Mouse (Mus musculus): ENCODE results near the gene Usp2. TPM values are rescaled to one million over a fixed set of nuclear protein-coding genes. Genes with fewer than 3 reads are reported as not detected.

Usp2 gene
- total and polyA plus RNA-seq, 3 experiments, result 2.1 to 2.3 (median 2.2) TPM

DNA sequence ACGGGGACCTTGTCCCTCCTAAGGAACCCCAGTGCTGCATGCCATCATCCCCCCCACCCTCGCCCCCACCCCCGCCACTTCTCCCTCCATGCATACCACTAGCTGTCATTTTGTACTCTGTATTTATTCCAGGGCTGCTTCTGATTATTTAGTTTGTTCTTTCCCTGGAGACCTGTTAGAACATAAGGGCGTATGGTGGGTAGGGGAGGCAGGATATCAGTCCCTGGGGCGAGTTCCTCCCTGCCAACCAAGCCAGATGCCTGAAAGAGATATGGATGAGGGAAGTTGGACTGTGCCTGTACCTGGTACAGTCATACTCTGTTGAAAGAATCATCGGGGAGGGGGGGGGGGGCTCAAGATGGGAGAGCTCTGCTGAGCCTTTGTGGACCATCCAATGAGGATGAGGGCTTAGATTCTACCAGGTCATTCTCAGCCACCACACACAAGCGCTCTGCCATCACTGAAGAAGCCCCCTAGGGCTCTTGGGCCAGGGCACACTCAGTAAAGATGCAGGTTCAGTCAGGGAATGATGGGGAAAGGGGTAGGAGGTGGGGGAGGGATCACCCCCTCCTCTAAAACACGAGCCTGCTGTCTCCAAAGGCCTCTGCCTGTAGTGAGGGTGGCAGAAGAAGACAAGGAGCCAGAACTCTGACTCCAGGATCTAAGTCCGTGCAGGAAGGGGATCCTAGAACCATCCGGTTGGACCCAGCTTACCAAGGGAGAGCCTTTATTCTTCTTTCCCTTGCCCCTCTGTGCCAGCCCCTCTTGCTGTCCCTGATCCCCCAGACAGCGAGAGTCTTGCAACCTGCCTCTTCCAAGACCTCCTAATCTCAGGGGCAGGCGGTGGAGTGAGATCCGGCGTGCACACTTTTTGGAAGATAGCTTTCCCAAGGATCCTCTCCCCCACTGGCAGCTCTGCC lies 19.0 kb upstream of the Usp2 start:
- Histone ChIP-seq H3K9ac (ENCODE audit: insufficient read depth, low read depth) (no peak overlapping the region), H3K4me1 (ENCODE audit: control insufficient read depth in 1 of 2, insufficient read depth in 2 of 2) (no peaks in the 10 kb centered on the region), H3K4me2 (ENCODE audit: insufficient read depth, low read depth, poor library complexity, severe bottlenecking) (no peak overlapping the region), H3K9me3 (replicated peaks; ENCODE audit: low read length) (no peaks in the 10 kb centered on the region), H3K36me3 (replicated peaks in 1 of 2; ENCODE audit: control insufficient read depth in 1 of 2, insufficient read depth in 1 of 2, low read length in 1 of 2) (no peaks in the 10 kb centered on the region), H3K4me3 (replicated peaks in 1 of 3; ENCODE audit: low read depth in 2 of 3, low read length in 2 of 3, poor library complexity in 1 of 3) (no peak overlapping the region), H3K27me3 (replicated peaks) (peaks cover 75% of the 10 kb centered on the region), H3K79me2 (replicated peaks; ENCODE audit: control insufficient read depth, extremely low read depth, insufficient read depth, poor library complexity, severe bottlenecking) (no peaks in the 10 kb centered on the region), H3K27ac (ENCODE audit: insufficient read depth, low read depth) (no peak overlapping the region)
- TF ChIP-seq PAX5 (IDR thresholded peaks at IDR 0.05; ENCODE audit: low read length) (no peak), MAFK (IDR thresholded peaks at IDR 0.05; ENCODE audit: insufficient replicate concordance, low read length) (no peak), UBTF (IDR thresholded peaks at IDR 0.05; ENCODE audit: low read depth, low read length) (no peak), POLR2AphosphoS2 (IDR thresholded peaks at IDR 0.05; ENCODE audit: low read depth, low read length) (no peak), POLR2A (IDR thresholded peaks at IDR 0.05; ENCODE audit: low read depth, low read length) (no peak), SIN3A (IDR thresholded peaks at IDR 0.05; ENCODE audit: low read length) (no peak), BHLHE40 (IDR thresholded peaks at IDR 0.05; ENCODE audit: low read depth, low read length) (no peak), ETS1 (conservative IDR thresholded peaks at IDR 0.05; ENCODE audit: low read depth, low read length) (no peak), ZC3H11A (IDR thresholded peaks at IDR 0.05; ENCODE audit: low read depth, low read length) (no peak), JUN (IDR thresholded peaks at IDR 0.05; ENCODE audit: insufficient read depth, low read depth, low read length) (no peak), CHD1 (IDR thresholded peaks at IDR 0.05; ENCODE audit: low read depth, low read length) (no peak), SMC3 (IDR thresholded peaks at IDR 0.05; ENCODE audit: low read depth, low read length) (no peak), ELF1 (IDR thresholded peaks at IDR 0.05; ENCODE audit: low read depth, low read length) (no peak), MEF2A (IDR thresholded peaks at IDR 0.05; ENCODE audit: borderline replicate concordance, low read depth, low read length) (no peak), USF2 (conservative IDR thresholded peaks at IDR 0.05; ENCODE audit: low read depth, low read length) (no peak), TCF12 (IDR thresholded peaks at IDR 0.05; ENCODE audit: low read depth, low read length) (no peak), KAT2A (IDR thresholded peaks at IDR 0.05; ENCODE audit: insufficient replicate concordance, low read length) (no peak), MAX (IDR thresholded peaks at IDR 0.05; ENCODE audit: low read length) (no peak), RCOR1 (conservative IDR thresholded peaks at IDR 0.05; ENCODE audit: low read depth, low read length) (no peak), E2F4 (IDR thresholded peaks at IDR 0.05; ENCODE audit: insufficient replicate concordance, low read depth, low read length) (no peak)
- in situ Hi-C loops (cut with MboI; ENCODE audit: low pct_ligation_motif_present, low pct_unique_long_range_greater_than_20kb, low sequenced_read_pairs) (loop anchor here (5.0 kb wide), 1 partner anchor 51 kb away; no protein-coding TSS in a partner anchor), dilution Hi-C loops (cut with MboI; ENCODE audit: extremely low pct_ligation_motif_present, extremely low pct_unique_long_range_greater_than_20kb, low sequenced_read_pairs) (no loop called here)
- DNase-seq (ENCODE audit: extremely low read depth), result no peak

Measured in CH12.LX (cell line).